Mouse (Mus musculus): Measurements from ENCODE around the gene Lsm2.

DNA sequence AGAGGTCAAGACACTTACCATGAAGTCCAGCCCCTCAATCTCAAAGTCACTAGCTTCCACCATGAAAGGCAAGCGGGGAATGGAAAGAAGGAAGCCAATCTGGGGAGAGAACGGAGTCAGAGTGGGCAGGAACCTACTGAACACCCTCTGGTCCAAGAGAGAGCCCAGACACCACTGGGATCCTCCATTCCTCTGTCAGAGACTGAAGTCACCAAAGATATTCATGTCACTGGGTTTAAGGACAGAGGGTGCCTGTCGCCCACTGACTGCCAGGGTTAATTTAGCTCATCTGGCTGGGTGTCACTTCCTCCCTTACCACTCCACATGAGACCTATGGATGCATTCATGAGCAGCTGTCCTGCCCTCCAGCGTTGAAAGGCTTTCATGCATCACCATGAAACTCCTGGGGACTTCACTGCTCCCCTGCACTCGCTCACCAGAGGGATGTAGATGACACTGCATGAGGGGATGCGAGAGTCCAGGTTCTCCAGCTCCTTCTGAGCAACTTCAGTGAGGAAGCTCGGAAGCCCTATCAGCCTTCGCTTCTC, 50.7 kb downstream of the Lsm2 start:
- no peak for TF ChIP-seq GATA1 (IDR thresholded peaks at IDR 0.05; ENCODE audit: borderline replicate concordance, low read length)
- no peak for TF ChIP-seq FLI1 (IDR thresholded peaks at IDR 0.05; ENCODE audit: low read length)

Data from megakaryocyte, embryonic 14.5 days (primary cell).